In the genomic region with DNA sequence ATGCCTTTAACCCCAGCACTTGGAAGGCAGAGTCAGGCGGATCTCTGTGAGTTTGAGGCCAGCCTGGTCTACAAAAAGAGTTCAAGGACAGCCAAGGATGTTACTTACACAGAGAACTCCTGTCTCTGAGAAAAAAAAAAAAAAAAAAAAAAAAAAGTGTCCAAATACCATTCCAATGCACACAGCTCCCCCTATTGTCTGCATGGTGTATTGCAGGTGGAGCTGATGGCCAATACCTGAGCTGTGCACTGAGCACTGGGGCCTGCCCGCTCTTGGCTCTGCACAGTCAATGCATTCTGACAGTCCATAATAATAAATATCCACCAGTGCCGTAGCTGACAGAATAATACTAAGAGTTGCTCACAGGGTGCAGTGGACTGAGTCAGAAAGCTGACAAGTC, we compare ENCODE assay signal across 9 mouse cellular contexts. TPM values are rescaled to one million over a fixed set of nuclear protein-coding genes. Genes with fewer than 3 reads are reported as not detected.
DNase-seq lines count a peak whose midpoint lies in the region; ATAC-seq lines count a peak whose summit lies in the region.
"Had no signal": no experiment of that assay in that cellular context is flagged by ENCODE, and none has a peak within 500 bp of the region (broad histone marks: within the 10 kb centered on the region; RNA-seq: fewer than 3 reads in every experiment).

No protein-coding gene starts in this region.

- H3K4me3 ChIP-seq in kidney, embryonic 14.5 days (ENCODE audit: low read length) = no peak overlapping the region
- H3K4me3 ChIP-seq: heart, embryonic 15.5 days had no signal

- no peaks in the 10 kb centered on the region for H3K9me3 ChIP-seq in kidney, embryonic 14.5 days (ENCODE audit: control insufficient read depth, low read length)
- H3K9me3 ChIP-seq: heart, embryonic 15.5 days had no signal

- intact Hi-C loops in left cerebral cortex, postnatal 4 days (cut with DNase I) = no loop called here

- no peak overlapping the region for H3K27ac ChIP-seq in kidney, embryonic 14.5 days (ENCODE audit: low read depth, low read length)
- H3K27ac ChIP-seq: heart, embryonic 15.5 days had no signal

- H3K9ac ChIP-seq in kidney, embryonic 14.5 days (ENCODE audit: low read depth, low read length) = no peak overlapping the region
- H3K9ac ChIP-seq: heart, embryonic 15.5 days had no signal

- ATAC-seq in kidney, embryonic 14.5 days (ENCODE audit: low FRiP score, low TSS enrichment) = no peak

- H3K4me1 ChIP-seq in kidney, embryonic 14.5 days (ENCODE audit: control insufficient read depth, insufficient read depth, low read length) = peaks cover 4% of the 10 kb centered on the region

- H3K36me3 ChIP-seq in kidney, embryonic 14.5 days (ENCODE audit: control insufficient read depth, insufficient read depth, low read length) = 0 out of 2 replicates have a peak, but pooled peaks cover under 1% of the 10 kb centered on the region

- DNase-seq in kidney, adult 18-20 months = peak; percentile 80
- DNase-seq in MN1 (ENCODE audit: low spot score) = peak; percentile 68
- peak; percentile 60 for DNase-seq in c-Kit-positive CD71-positive TER-119-negative erythroid progenitor cells, embryonic 14.5 days (ENCODE audit: low read depth)
- DNase-seq in heart, postnatal 4 days = peak; percentile 67
- peak; percentile 62 for DNase-seq in left cerebral cortex, postnatal 4 days
- peak; percentile 72 for DNase-seq in right cerebral cortex, postnatal 14 days
- DNase-seq in Muller cell, postnatal 12 days (ENCODE audit: inconsistent ontology term) = no peak

- WGBS in kidney, embryonic 14.5 days = 45% methylated on average over 3 of the region's 3 CpGs

- no peaks in the 10 kb centered on the region for H3K27me3 ChIP-seq in kidney, embryonic 14.5 days (ENCODE audit: control insufficient read depth, insufficient read depth, low read length)

- H3K4me2 ChIP-seq in kidney, embryonic 14.5 days (replicated peaks; ENCODE audit: low read depth, low read length) = no peak overlapping the region
- H3K4me2 ChIP-seq: heart, embryonic 15.5 days had no signal

RNA-seq across cellular contexts. Expression of gene 1700007K13Rik, which starts 2.2 kb away (rescaled TPM):
- polyA plus RNA-seq in kidney, embryonic 14.5 days (2014; fragmentation: Nextera tagmentation; extraction: Ambion mirVana) = 0.37 and 0.53 TPM in 2 replicates
- not detected for total RNA-seq in heart, postnatal 4 days (2021)
- 1 to 10 TPM; 2.1 to 2.6 TPM for total RNA-seq in left cerebral cortex, postnatal 4 days (2021)

RNA-seq across cellular contexts. Expression of gene Mrps2, which starts 3.9 kb away (rescaled TPM):
- polyA plus RNA-seq in kidney, embryonic 14.5 days (2014; fragmentation: Nextera tagmentation; extraction: Ambion mirVana) = 51.9 and 73.0 TPM in 2 replicates
- total RNA-seq in heart, postnatal 4 days (2021) = 10 to 100 TPM; 48.3 to 50.4 TPM
- total RNA-seq in left cerebral cortex, postnatal 4 days (2021) = 10 to 100 TPM; 38.5 to 39.2 TPM

RNA-seq across cellular contexts. Expression of gene Ppp1r26, which starts 17.3 kb away (rescaled TPM):
- polyA plus RNA-seq in kidney, embryonic 14.5 days (2014; fragmentation: Nextera tagmentation; extraction: Ambion mirVana) = 3.0 and 6.2 TPM in 2 replicates
- 1 to 10 TPM; 6.9 to 7.4 TPM for total RNA-seq in heart, postnatal 4 days (2021)
- 10 to 100 TPM; 35.8 to 36.2 TPM for total RNA-seq in left cerebral cortex, postnatal 4 days (2021)

RNA-seq across cellular contexts. Expression of gene Gbgt1, which starts 32.8 kb away (rescaled TPM):
- 2.7 and 3.5 TPM in 2 replicates for polyA plus RNA-seq in kidney, embryonic 14.5 days (2014; fragmentation: Nextera tagmentation; extraction: Ambion mirVana)
- 1 to 10 TPM in 1 of 2 experiments, under 1 TPM in 1; 0.83 to 1.8 TPM for total RNA-seq in heart, postnatal 4 days (2021)
- total RNA-seq in left cerebral cortex, postnatal 4 days (2021) = 1 to 10 TPM; 2.5 to 2.6 TPM

RNA-seq across cellular contexts. Expression of gene Gm10134, which starts 42.0 kb away (rescaled TPM):
- polyA plus RNA-seq in kidney, embryonic 14.5 days (2014; fragmentation: Nextera tagmentation; extraction: Ambion mirVana) = 2.7 and 9.9 TPM in 2 replicates
- total RNA-seq in heart, postnatal 4 days (2021) = 1 to 10 TPM in 1 of 2 experiments, not detected in 1; 1.2 TPM
- not detected for total RNA-seq in left cerebral cortex, postnatal 4 days (2021)

Comparison
In these comparisons a context has a peak if more than half of its experiments do, and no peak if none do; other contexts are left out.
1. RNA of gene Ppp1r26, which starts 17.3 kb away (total RNA-seq): 35.8 to 36.2 TPM in left cerebral cortex, postnatal 4 days; 6.9 to 7.4 TPM in heart, postnatal 4 days; every median in the first group is over 4 times any median in the second.